Mouse (Mus musculus): ENCODE results near the gene Alg14. TPM values are rescaled to one million over a fixed set of nuclear protein-coding genes. Genes with fewer than 3 reads are reported as not detected.

Alg14 gene
- total and polyA plus RNA-seq, 3 experiments: 6.0 to 10.2 (median 6.3) TPM

GRCm38 (mm10) chr3:121369517-121369916 is 77.9 kb downstream of the Alg14 start:
- TF ChIP-seq NELFE (IDR thresholded peaks at IDR 0.05; ENCODE audit: low read depth, low read length) (no peak), MYC (IDR thresholded peaks at IDR 0.05; ENCODE audit: low read depth, low read length) (no peak), TCF12 (IDR thresholded peaks at IDR 0.05; ENCODE audit: low read depth, low read length) (no peak), ETS1 (conservative IDR thresholded peaks at IDR 0.05; ENCODE audit: low read depth, low read length) (no peak), MAFK (IDR thresholded peaks at IDR 0.05; ENCODE audit: insufficient replicate concordance, low read length) (no peak), IRF4 (IDR thresholded peaks at IDR 0.05; ENCODE audit: low read depth, low read length) (no peak), ZMIZ1 (IDR thresholded peaks at IDR 0.05; ENCODE audit: low read depth, low read length) (no peak), CHD2 (IDR thresholded peaks at IDR 0.05; ENCODE audit: low read length) (no peak), MAX (IDR thresholded peaks at IDR 0.05; ENCODE audit: low read length) (no peak), UBTF (IDR thresholded peaks at IDR 0.05; ENCODE audit: low read depth, low read length) (no peak), ZC3H11A (IDR thresholded peaks at IDR 0.05; ENCODE audit: low read depth, low read length) (no peak)
- Histone ChIP-seq H3K4me1 (ENCODE audit: control insufficient read depth in 1 of 2, insufficient read depth in 2 of 2) (peaks cover 0 to 24% of the 10 kb centered on the region in 2 experiments; a peak in 2 of 4 replicates), H3K4me3 (replicated peaks in 1 of 3; ENCODE audit: low read depth in 2 of 3, low read length in 2 of 3, poor library complexity in 1 of 3) (no peak overlapping the region), H3K27me3 (replicated peaks) (no peaks in the 10 kb centered on the region), H3K27ac (ENCODE audit: insufficient read depth, low read depth) (no peak overlapping the region), H3K36me3 (replicated peaks in 1 of 2; ENCODE audit: control insufficient read depth in 1 of 2, insufficient read depth in 1 of 2, low read length in 1 of 2) (peaks cover 0 to 3% of the 10 kb centered on the region in 2 experiments), H3K9ac (ENCODE audit: insufficient read depth, low read depth) (no peak overlapping the region), H3K79me2 (replicated peaks; ENCODE audit: control insufficient read depth, extremely low read depth, insufficient read depth, poor library complexity, severe bottlenecking) (no peaks in the 10 kb centered on the region), H3K4me2 (ENCODE audit: insufficient read depth, low read depth, poor library complexity, severe bottlenecking) (no peak overlapping the region), H3K9me3 (replicated peaks; ENCODE audit: low read length) (no peaks in the 10 kb centered on the region)
- dilution Hi-C loops (cut with MboI; ENCODE audit: extremely low pct_ligation_motif_present, extremely low pct_unique_long_range_greater_than_20kb, low sequenced_read_pairs) (no loop called here), in situ Hi-C loops (cut with MboI; ENCODE audit: low pct_ligation_motif_present, low pct_unique_long_range_greater_than_20kb, low sequenced_read_pairs) (no loop called here)
- no peak for DNase-seq (ENCODE audit: extremely low read depth)

- H3K4me3 ChIP-seq (replicated peaks in 1 of 3; ENCODE audit: low read depth in 2 of 3, low read length in 2 of 3, poor library complexity in 1 of 3): no peak overlapping the region
- no peak for DNase-seq (ENCODE audit: extremely low read depth)
Observed at GRCm38 (mm10) chr3:121370301-121370700, 78.7 kb downstream of the Alg14 start.

GRCm38 (mm10) chr3:121370830-121371526 is 79.4 kb downstream of the Alg14 start:
- Histone ChIP-seq H3K4me1 (ENCODE audit: control insufficient read depth in 1 of 2, insufficient read depth in 2 of 2) (peaks cover 0 to 24% of the 10 kb centered on the region in 2 experiments; a peak in 2 of 4 replicates), H3K4me3 (replicated peaks in 1 of 3; ENCODE audit: low read depth in 2 of 3, low read length in 2 of 3, poor library complexity in 1 of 3) (no peak overlapping the region), H3K9ac (ENCODE audit: insufficient read depth, low read depth) (no peak overlapping the region), H3K36me3 (replicated peaks in 1 of 2; ENCODE audit: control insufficient read depth in 1 of 2, insufficient read depth in 1 of 2, low read length in 1 of 2) (no peaks in the 10 kb centered on the region), H3K79me2 (replicated peaks; ENCODE audit: control insufficient read depth, extremely low read depth, insufficient read depth, poor library complexity, severe bottlenecking) (no peaks in the 10 kb centered on the region), H3K9me3 (replicated peaks; ENCODE audit: low read length) (no peaks in the 10 kb centered on the region), H3K27ac (ENCODE audit: insufficient read depth, low read depth) (no peak overlapping the region), H3K27me3 (replicated peaks) (no peaks in the 10 kb centered on the region), H3K4me2 (ENCODE audit: insufficient read depth, low read depth, poor library complexity, severe bottlenecking) (no peak overlapping the region)
- TF ChIP-seq USF2 (conservative IDR thresholded peaks at IDR 0.05; ENCODE audit: low read depth, low read length): no peak
- no peak for TF ChIP-seq RCOR1 (conservative IDR thresholded peaks at IDR 0.05; ENCODE audit: low read depth, low read length)
- no peak for TF ChIP-seq ZMIZ1 (IDR thresholded peaks at IDR 0.05; ENCODE audit: low read depth, low read length)
- no peak for TF ChIP-seq ZKSCAN1 (IDR thresholded peaks at IDR 0.05; ENCODE audit: borderline replicate concordance, low read depth, low read length)
- no peak for TF ChIP-seq MAX (IDR thresholded peaks at IDR 0.05; ENCODE audit: low read length)
- TF ChIP-seq JUND (conservative IDR thresholded peaks at IDR 0.05; ENCODE audit: low read depth, low read length): no peak
- TF ChIP-seq RAD21 (IDR thresholded peaks at IDR 0.05; ENCODE audit: low read depth, low read length): no peak
- no peak for TF ChIP-seq ZNF384 (IDR thresholded peaks at IDR 0.05; ENCODE audit: low read depth, low read length)
- DNase-seq (ENCODE audit: extremely low read depth): no peak
- in situ Hi-C loops (cut with MboI; ENCODE audit: low pct_ligation_motif_present, low pct_unique_long_range_greater_than_20kb, low sequenced_read_pairs): no loop called here
- dilution Hi-C loops (cut with MboI; ENCODE audit: extremely low pct_ligation_motif_present, extremely low pct_unique_long_range_greater_than_20kb, low sequenced_read_pairs): no loop called here

More at GRCm38 (mm10) chr3:121370301-121370700, 78.7 kb downstream of the Alg14 start:
- no peak overlapping the region for H3K9ac ChIP-seq (ENCODE audit: insufficient read depth, low read depth)
- no peak overlapping the region for H3K27ac ChIP-seq (ENCODE audit: insufficient read depth, low read depth)
- no peak for TF ChIP-seq GABPA (IDR thresholded peaks at IDR 0.05; ENCODE audit: insufficient replicate concordance, low read depth, low read length)
- in situ Hi-C loops (cut with MboI; ENCODE audit: low pct_ligation_motif_present, low pct_unique_long_range_greater_than_20kb, low sequenced_read_pairs): no loop called here
- no peak overlapping the region for H3K4me2 ChIP-seq (ENCODE audit: insufficient read depth, low read depth, poor library complexity, severe bottlenecking)
- peaks cover 0 to 24% of the 10 kb centered on the region in 2 experiments; a peak in 2 of 4 replicates for H3K4me1 ChIP-seq (ENCODE audit: control insufficient read depth in 1 of 2, insufficient read depth in 2 of 2)
- no peaks in the 10 kb centered on the region for H3K79me2 ChIP-seq (replicated peaks; ENCODE audit: control insufficient read depth, extremely low read depth, insufficient read depth, poor library complexity, severe bottlenecking)
- H3K36me3 ChIP-seq (replicated peaks in 1 of 2; ENCODE audit: control insufficient read depth in 1 of 2, insufficient read depth in 1 of 2, low read length in 1 of 2): peaks cover 0 to under 1% of the 10 kb centered on the region in 2 experiments
- dilution Hi-C loops (cut with MboI; ENCODE audit: extremely low pct_ligation_motif_present, extremely low pct_unique_long_range_greater_than_20kb, low sequenced_read_pairs): no loop called here
- no peaks in the 10 kb centered on the region for H3K27me3 ChIP-seq (replicated peaks)
- H3K9me3 ChIP-seq (replicated peaks; ENCODE audit: low read length): no peaks in the 10 kb centered on the region
